Mouse (Mus musculus) urinary bladder, postnatal 10 days (tissue): ENCODE measurements around the gene Laptm4a.

Source experiments
- DNase-seq: peaks from one replicate; pipeline ENCODE4 v3.0.0; 2022; ENCODE audit warnings: low spot score

Gene Laptm4a

GRCm38 (mm10) chr12:8954161-8954561, 32.7 kb downstream of the Laptm4a start:
- DNase-seq = no peak

- no peak for DNase-seq
Observed at GRCm38 (mm10) chr12:8961607-8962316, 40.3 kb downstream of the Laptm4a start.

GRCm38 (mm10) chr12:8969828-8970227, 48.4 kb downstream of the Laptm4a start:
- no peak for DNase-seq

GRCm38 (mm10) chr12:8973820-8974465, 52.5 kb downstream of the Laptm4a start, which contains the start of gene Wdr35:
Gene Wdr35 (plus strand): TSS chr12:8973892.
- peak; percentile 67 for DNase-seq

GRCm38 (mm10) chr12:8975076-8975475, 53.6 kb downstream of the Laptm4a start:
- DNase-seq = no peak
